Mouse (Mus musculus) thymus, adult 2 months (tissue): ENCODE results near the gene Crybg1. TPM values are rescaled to one million over a fixed set of nuclear protein-coding genes. Genes with fewer than 3 reads are reported as not detected.

ENCODE experiments used
- DNase-seq: peaks from one replicate; pipeline ENCODE4 v3.0.0; 2021
- H3K27ac ChIP-seq: fragments of 200-500 bp; 2 replicates; pipeline ENCODE4 v1.5.1; 2012; ENCODE audit warnings: low read length, control low read depth; ENCODE audit not compliant: control insufficient read depth, insufficient read depth
- H3K27me3 ChIP-seq: fragments of 200-500 bp; 2 replicates; pipeline ENCODE4 v1.6.1; 2012; ENCODE audit warnings: mild to moderate bottlenecking, low read length, moderate library complexity, mixed read lengths; ENCODE audit not compliant: control insufficient read depth, insufficient read depth
- H3K36me3 ChIP-seq: fragments of 200-500 bp; 2 replicates; pipeline ENCODE4 v1.6.1; 2012; ENCODE audit warnings: mild to moderate bottlenecking, low read length, moderate library complexity; ENCODE audit not compliant: control insufficient read depth, insufficient read depth
- H3K4me1 ChIP-seq: fragments of 200-500 bp; replicated peaks from 2 replicates; pipeline ENCODE4 v1.6.1; 2012; ENCODE audit warnings: low read length; ENCODE audit not compliant: control insufficient read depth, insufficient read depth
- H3K4me3 ChIP-seq: fragments of 200-500 bp; 2 replicates; pipeline ENCODE4 v1.5.1; 2012; ENCODE audit warnings: mild to moderate bottlenecking, low read length, control low read depth, moderate library complexity; ENCODE audit not compliant: control insufficient read depth, insufficient read depth
- CTCF ChIP-seq: fragments of 200-500 bp; IDR thresholded peaks from 2 replicates; pipeline ENCODE4 v1.5.1; 2012; ENCODE audit warnings: mild to moderate bottlenecking, control low read depth, low read length, moderate library complexity, borderline replicate concordance; ENCODE audit not compliant: control insufficient read depth, poor library complexity, insufficient read depth; ENCODE audit errors: extremely low read depth
- POLR2A ChIP-seq: fragments of 200-500 bp; IDR thresholded peaks from 2 replicates; pipeline ENCODE4 v1.6.1; 2012; ENCODE audit warnings: mild to moderate bottlenecking, low read length, control low read depth, moderate library complexity; ENCODE audit not compliant: control insufficient read depth, poor library complexity, insufficient read depth; ENCODE audit errors: extremely low read depth
- WGBS: fragments of 180-500 bp; shearing (Covaris S2); methylation state at CpG from one replicate; pipeline ENCODE4 v1.1.7; 2018; 5-methylcytosine and 5-hydroxymethylcytosine counted together
- polyA plus RNA-seq: library from polyadenylated mRNA; depleted of rRNA; stranded (reverse); fragments of >200 nt; gene quantifications from 2 replicates; pipeline ENCODE4 v1.2.3, GENCODE M21; 2012

Crybg1 gene
- polyA plus RNA-seq, 1 experiment = 6.9 TPM

GRCm38 (mm10) chr10:44138137-44138855 is 10.4 kb downstream of the Crybg1 start:
- 91% methylated on average over 13 of the region's 13 CpGs for WGBS

GRCm38 (mm10) chr10:44126047-44126446 is 22.6 kb downstream of the Crybg1 start:
- no peak for DNase-seq
- TF ChIP-seq CTCF (no peak), POLR2A (no peak)
- Histone ChIP-seq H3K27me3 (no peaks in the 10 kb centered on the region), H3K36me3 (no peaks in the 10 kb centered on the region), H3K4me3 (no peak overlapping the region), H3K4me1 (no peaks in the 10 kb centered on the region), H3K27ac (no peak overlapping the region)
- 90% methylated on average over 5 of the region's 5 CpGs for WGBS

More at GRCm38 (mm10) chr10:44138137-44138855, 10.4 kb downstream of the Crybg1 start:
- Histone ChIP-seq H3K27ac (no peak overlapping the region), H3K4me3 (no peak overlapping the region), H3K36me3 (no peaks in the 10 kb centered on the region), H3K4me1 (no peaks in the 10 kb centered on the region), H3K27me3 (no peaks in the 10 kb centered on the region)
- no peak for DNase-seq
- no peak for TF ChIP-seq POLR2A
- TF ChIP-seq CTCF = no peak

- TF ChIP-seq CTCF = no peak
- TF ChIP-seq POLR2A = no peak
- Histone ChIP-seq H3K27ac (no peak overlapping the region), H3K4me3 (no peak overlapping the region), H3K4me1 (no peaks in the 10 kb centered on the region), H3K36me3 (no peaks in the 10 kb centered on the region), H3K27me3 (no peaks in the 10 kb centered on the region)
- WGBS = 83% methylated on average over 6 of the region's 6 CpGs
- DNase-seq = no peak
Observed at GRCm38 (mm10) chr10:44124400-44124933, 24.2 kb downstream of the Crybg1 start.

GRCm38 (mm10) chr10:44118616-44119015 is 30.0 kb downstream of the Crybg1 start:
- DNase-seq = no peak
- no peaks in the 10 kb centered on the region for H3K4me1 ChIP-seq
- no peaks in the 10 kb centered on the region for H3K36me3 ChIP-seq
- WGBS = 80% methylated on average over 4 of the region's 4 CpGs
- H3K27ac ChIP-seq = no peak overlapping the region
- H3K4me3 ChIP-seq = no peak overlapping the region
- no peaks in the 10 kb centered on the region for H3K27me3 ChIP-seq
- TF ChIP-seq POLR2A (no peak), CTCF (no peak)

- Histone ChIP-seq H3K27me3 (no peaks in the 10 kb centered on the region), H3K4me1 (no peaks in the 10 kb centered on the region), H3K27ac (no peak overlapping the region), H3K4me3 (no peak overlapping the region), H3K36me3 (no peaks in the 10 kb centered on the region)
- TF ChIP-seq CTCF = no peak
- no peak for TF ChIP-seq POLR2A
- no peak for DNase-seq
- 70% methylated on average over 5 of the region's 5 CpGs for WGBS
Observed at GRCm38 (mm10) chr10:44116796-44117195, 31.9 kb downstream of the Crybg1 start.

GRCm38 (mm10) chr10:44114611-44115010 is 34.0 kb downstream of the Crybg1 start:
- Histone ChIP-seq H3K36me3 (no peaks in the 10 kb centered on the region), H3K27ac (no peak overlapping the region), H3K4me1 (no peaks in the 10 kb centered on the region), H3K4me3 (no peak overlapping the region), H3K27me3 (no peaks in the 10 kb centered on the region)
- 82% methylated on average over 4 of the region's 4 CpGs for WGBS
- no peak for TF ChIP-seq CTCF
- no peak for TF ChIP-seq POLR2A
- DNase-seq = no peak
